ENCODE assay signal across 33 mouse cellular contexts in the genomic region with DNA sequence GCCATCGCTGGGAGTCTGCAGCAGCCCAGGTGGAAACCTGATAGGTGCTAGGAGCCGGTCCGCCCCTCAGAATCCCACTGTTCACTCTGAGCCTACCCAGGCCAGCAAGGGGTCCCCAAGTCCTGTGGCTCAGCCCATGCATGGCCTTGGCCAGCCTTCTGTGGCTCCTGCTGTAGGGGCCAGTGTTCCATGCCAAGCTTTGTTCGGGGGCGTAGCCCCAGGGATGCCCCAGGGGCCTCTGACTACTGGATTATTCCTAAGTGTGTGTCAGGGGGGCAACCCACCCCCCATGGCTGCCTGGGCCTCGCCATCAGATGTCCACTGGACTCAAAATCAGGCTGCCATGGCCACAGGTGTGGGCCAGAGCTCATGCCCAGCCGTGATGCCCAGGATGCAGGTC. TPM values are rescaled to one million over a fixed set of nuclear protein-coding genes. Genes with fewer than 3 reads are reported as not detected.
DNase-seq lines count a peak whose midpoint lies in the region; ATAC-seq lines count a peak whose summit lies in the region.
"Had no signal": no experiment of that assay in that cellular context is flagged by ENCODE, and none has a peak within 500 bp of the region (broad histone marks: within the 10 kb centered on the region; RNA-seq: fewer than 3 reads in every experiment).

No protein-coding gene starts in this region.

- no peaks in the 10 kb centered on the region for H3K36me3 ChIP-seq in heart, embryonic 12.5 days
- H3K36me3 ChIP-seq in midbrain, embryonic 10.5 days = no peaks in the 10 kb centered on the region
- H3K36me3 ChIP-seq in midbrain, embryonic 15.5 days (replicated peaks) = no peaks in the 10 kb centered on the region
- H3K36me3 ChIP-seq: forebrain, embryonic 10.5 days; G1E; hindbrain, embryonic 12.5 days; hindbrain, embryonic 15.5 days had no signal

- no peak overlapping the region for H3K4me3 ChIP-seq in heart, embryonic 12.5 days
- H3K4me3 ChIP-seq in midbrain, embryonic 10.5 days = no peak overlapping the region
- no peak overlapping the region for H3K4me3 ChIP-seq in midbrain, embryonic 15.5 days
- H3K4me3 ChIP-seq: forebrain, embryonic 10.5 days; forebrain, embryonic 13.5 days; hindbrain, embryonic 12.5 days; hindbrain, embryonic 15.5 days had no signal

- peak; percentile 0 for DNase-seq in adrenal gland, postnatal 25 days
- DNase-seq in adrenal gland, postnatal 14 days = no peak
- DNase-seq in heart, adult 11 months = peak; percentile 92
- DNase-seq in midbrain, embryonic 10.5 days (ENCODE audit: low spot score) = no peak
- DNase-seq in frontal cortex, postnatal 25 days (ENCODE audit: low spot score in 2 of 2) = no peak
- DNase-seq: adrenal gland, adult 2 months; B cell, adult 2 months; cerebellum, adult 11 months; cerebellum, adult 2 months; cerebellum, postnatal 10 days; cerebellum, postnatal 36 days had no signal

- H3K27ac ChIP-seq in heart, embryonic 12.5 days (ENCODE audit: poor library complexity, severe bottlenecking) = no peak overlapping the region
- H3K27ac ChIP-seq in midbrain, embryonic 10.5 days (replicated peaks) = peak overlapping the region; percentile 47; the same call in 1 of the 2 replicates
- H3K27ac ChIP-seq in midbrain, embryonic 15.5 days = no peak overlapping the region
- H3K27ac ChIP-seq: forebrain, embryonic 10.5 days; forebrain, embryonic 13.5 days; hindbrain, embryonic 12.5 days; hindbrain, embryonic 15.5 days had no signal

- no peak for ATAC-seq in heart, embryonic 12.5 days (ENCODE audit: insufficient number of reproducible peaks, low FRiP score)
- no peak for ATAC-seq in midbrain, embryonic 15.5 days (replicated peaks)
- ATAC-seq: forebrain, embryonic 13.5 days; forebrain, embryonic 16.5 days; intestine, postnatal 0 days had no signal

- 73% methylated on average over 7 of the region's 7 CpGs for WGBS in heart, embryonic 12.5 days
- 83% methylated on average over 7 of the region's 7 CpGs for WGBS in midbrain, embryonic 10.5 days
- 82% methylated on average over 7 of the region's 7 CpGs for WGBS in midbrain, embryonic 15.5 days

- no peaks in the 10 kb centered on the region for H3K9me3 ChIP-seq in heart, embryonic 12.5 days (replicated peaks)
- no peaks in the 10 kb centered on the region for H3K9me3 ChIP-seq in midbrain, embryonic 10.5 days (replicated peaks)
- no peaks in the 10 kb centered on the region for H3K9me3 ChIP-seq in midbrain, embryonic 15.5 days
- H3K9me3 ChIP-seq: forebrain, embryonic 10.5 days; forebrain, embryonic 13.5 days; G1E; hindbrain, embryonic 12.5 days; hindbrain, embryonic 15.5 days had no signal

- H3K27me3 ChIP-seq in heart, embryonic 12.5 days (replicated peaks) = peaks cover 28% of the 10 kb centered on the region
- peaks cover 15% of the 10 kb centered on the region for H3K27me3 ChIP-seq in midbrain, embryonic 10.5 days (ENCODE audit: low read depth, poor library complexity, severe bottlenecking)
- H3K27me3 ChIP-seq in midbrain, embryonic 15.5 days (replicated peaks) = no peaks in the 10 kb centered on the region
- H3K27me3 ChIP-seq: forebrain, embryonic 13.5 days; hindbrain, embryonic 15.5 days; Patski had no signal

- no peaks in the 10 kb centered on the region for H3K4me1 ChIP-seq in heart, embryonic 12.5 days (replicated peaks)
- peaks cover 15% of the 10 kb centered on the region for H3K4me1 ChIP-seq in midbrain, embryonic 10.5 days
- no peaks in the 10 kb centered on the region for H3K4me1 ChIP-seq in midbrain, embryonic 15.5 days
- H3K4me1 ChIP-seq: hindbrain, embryonic 15.5 days had no signal

- no peak overlapping the region for H3K4me2 ChIP-seq in heart, embryonic 12.5 days
- H3K4me2 ChIP-seq in midbrain, embryonic 15.5 days = no peak overlapping the region
- H3K4me2 ChIP-seq: forebrain, embryonic 13.5 days; hindbrain, embryonic 12.5 days; hindbrain, embryonic 15.5 days had no signal

- no peak overlapping the region for H3K9ac ChIP-seq in heart, embryonic 12.5 days
- no peak overlapping the region for H3K9ac ChIP-seq in midbrain, embryonic 15.5 days
- H3K9ac ChIP-seq: forebrain, embryonic 13.5 days; hindbrain, embryonic 12.5 days; hindbrain, embryonic 15.5 days had no signal

RNA-seq across cellular contexts. Expression of gene Gm3336, which starts 4.4 kb away (rescaled TPM):
- total RNA-seq in adrenal gland, postnatal 25 days (2021) = not detected in 2 replicates
- 0.70 TPM in 1 of 2 replicates, not detected in the other for total RNA-seq in adrenal gland, postnatal 14 days (2021)
- not detected in 2 replicates for polyA plus RNA-seq in heart, embryonic 12.5 days (2016; fragmentation: Nextera tagmentation; extraction: Ambion mirVana)
- polyA plus RNA-seq in midbrain, embryonic 10.5 days (2016; fragmentation: Nextera tagmentation; extraction: Ambion mirVana) = not detected in 2 replicates
- polyA plus RNA-seq in midbrain, embryonic 15.5 days (2015; fragmentation: Nextera tagmentation; extraction: Ambion mirVana) = not detected in 2 replicates
- total RNA-seq: adrenal gland, postnatal 4 days; gastrocnemius, adult 8-10 months; gastrocnemius, postnatal 36 days; granulocyte monocyte progenitor cell, adult 5-6 weeks; heart, adult 8-10 months; heart, postnatal 25 days; hematopoietic stem cell, adult 5-6 weeks had no signal
- polyA plus RNA-seq: cerebellum, adult 2 months; embryonic facial prominence, embryonic 11.5 days; embryonic facial prominence, embryonic 14.5 days; forebrain, embryonic 10.5 days; forebrain, embryonic 13.5 days; forebrain, embryonic 16.5 days; heart, embryonic 14.5 days; heart, postnatal 0 days; hindbrain, embryonic 12.5 days; hindbrain, embryonic 15.5 days had no signal

RNA-seq across cellular contexts. Expression of gene Pde4c, which starts 9.5 kb away (rescaled TPM):
- total RNA-seq in adrenal gland, postnatal 25 days (2021) = 0.55 and 1.3 TPM in 2 replicates
- total RNA-seq in adrenal gland, postnatal 14 days (2021) = 1.9 TPM in 2 replicates
- 0.05 and 0.09 TPM in 2 replicates for polyA plus RNA-seq in heart, embryonic 12.5 days (2016; fragmentation: Nextera tagmentation; extraction: Ambion mirVana)
- polyA plus RNA-seq in midbrain, embryonic 10.5 days (2016; fragmentation: Nextera tagmentation; extraction: Ambion mirVana) = 0.72 and 0.78 TPM in 2 replicates
- 0.15 and 0.46 TPM in 2 replicates for polyA plus RNA-seq in midbrain, embryonic 15.5 days (2015; fragmentation: Nextera tagmentation; extraction: Ambion mirVana)
- total RNA-seq: granulocyte monocyte progenitor cell, adult 5-6 weeks had no signal

RNA-seq across cellular contexts. Expression of gene Iqcn, which starts 10.7 kb away (rescaled TPM):
- total RNA-seq in adrenal gland, postnatal 25 days (2021) = 0.15 and 0.19 TPM in 2 replicates
- total RNA-seq in adrenal gland, postnatal 14 days (2021) = 0.11 and 0.19 TPM in 2 replicates
- 0.04 and 0.06 TPM in 2 replicates for polyA plus RNA-seq in heart, embryonic 12.5 days (2016; fragmentation: Nextera tagmentation; extraction: Ambion mirVana)
- not detected in 2 replicates for polyA plus RNA-seq in midbrain, embryonic 10.5 days (2016; fragmentation: Nextera tagmentation; extraction: Ambion mirVana)
- polyA plus RNA-seq in midbrain, embryonic 15.5 days (2015; fragmentation: Nextera tagmentation; extraction: Ambion mirVana) = 0.05 and 0.14 TPM in 2 replicates
- total RNA-seq: CH12.LX; gastrocnemius, adult 8-10 months; granulocyte monocyte progenitor cell, adult 5-6 weeks; heart, postnatal 25 days had no signal
- polyA plus RNA-seq: embryonic facial prominence, embryonic 11.5 days; embryonic facial prominence, embryonic 14.5 days; G1E; heart, embryonic 14.5 days; heart, postnatal 0 days; hindbrain, embryonic 12.5 days; intestine, postnatal 0 days had no signal

RNA-seq across cellular contexts. Expression of gene Jund, which starts 15.2 kb away (rescaled TPM):
- 191 and 217 TPM in 2 replicates for total RNA-seq in adrenal gland, postnatal 25 days (2021)
- 165 and 174 TPM in 2 replicates for total RNA-seq in adrenal gland, postnatal 14 days (2021)
- 183 and 206 TPM in 2 replicates for polyA plus RNA-seq in heart, embryonic 12.5 days (2016; fragmentation: Nextera tagmentation; extraction: Ambion mirVana)
- polyA plus RNA-seq in midbrain, embryonic 10.5 days (2016; fragmentation: Nextera tagmentation; extraction: Ambion mirVana) = 62.5 and 78.6 TPM in 2 replicates
- 83.0 and 94.4 TPM in 2 replicates for polyA plus RNA-seq in midbrain, embryonic 15.5 days (2015; fragmentation: Nextera tagmentation; extraction: Ambion mirVana)

RNA-seq across cellular contexts. Expression of gene Rab3a, which starts 40.5 kb away (rescaled TPM):
- 65.2 and 89.6 TPM in 2 replicates for total RNA-seq in adrenal gland, postnatal 25 days (2021)
- total RNA-seq in adrenal gland, postnatal 14 days (2021) = 56.2 and 75.1 TPM in 2 replicates
- polyA plus RNA-seq in heart, embryonic 12.5 days (2016; fragmentation: Nextera tagmentation; extraction: Ambion mirVana) = 19.1 and 19.2 TPM in 2 replicates
- polyA plus RNA-seq in midbrain, embryonic 10.5 days (2016; fragmentation: Nextera tagmentation; extraction: Ambion mirVana) = 17.2 and 40.7 TPM in 2 replicates
- 473 and 487 TPM in 2 replicates for polyA plus RNA-seq in midbrain, embryonic 15.5 days (2015; fragmentation: Nextera tagmentation; extraction: Ambion mirVana)

Comparison
In these comparisons a context has a peak if more than half of its experiments do, and no peak if none do; other contexts are left out.
1. DNase-seq: peak in adrenal gland, postnatal 25 days (single experiment) and heart, adult 11 months (single experiment); none in adrenal gland, postnatal 14 days (single experiment), midbrain, embryonic 10.5 days (single experiment) and frontal cortex, postnatal 25 days (0 of 2).